Mouse (Mus musculus): Measurements from ENCODE around the gene Gstp2.
"Not testable (repeated sequence)": the region's sequence is repeated elsewhere in the genome, so short reads cannot be mapped to it uniquely, and the experiment has no call there.

The Gstp2 gene

GRCm38 (mm10) chr19:4046866-4047254 is 1.0 kb upstream of the Gstp2 start:
- DNase-seq: no peak

GRCm38 (mm10) chr19:4044109-4044508 is 1.7 kb downstream of the Gstp2 start:
- not testable (repeated sequence) for DNase-seq

- DNase-seq: no peak
These were observed 3.7 kb downstream of the Gstp2 start for GRCm38 (mm10) chr19:4042124-4042523.

- DNase-seq: not testable (repeated sequence)
These were observed 4.3 kb downstream of the Gstp2 start for GRCm38 (mm10) chr19:4041500-4041899.

GRCm38 (mm10) chr19:4040941-4041340 is 4.9 kb downstream of the Gstp2 start:
- not testable (repeated sequence) for DNase-seq

- DNase-seq: peak; percentile 84
These were observed 8.0 kb downstream of the Gstp2 start, which contains the start of gene Gstp1 for GRCm38 (mm10) chr19:4037788-4038232. Gene Gstp1 (minus strand): TSS chr19:4037985.

- not testable (repeated sequence) for DNase-seq
These were observed 8.6 kb downstream of the Gstp2 start for GRCm38 (mm10) chr19:4037154-4037787.

GRCm38 (mm10) chr19:4036327-4037045 is 9.3 kb downstream of the Gstp2 start:
- DNase-seq: no peak

GRCm38 (mm10) chr19:4033742-4034141 is 12.1 kb downstream of the Gstp2 start:
- DNase-seq: no peak

GRCm38 (mm10) chr19:4033298-4033697 is 12.5 kb downstream of the Gstp2 start:
- DNase-seq: no peak

- DNase-seq: no peak
These were observed 13.2 kb downstream of the Gstp2 start for GRCm38 (mm10) chr19:4032668-4033067.

- no peak for DNase-seq
These were observed 18.2 kb downstream of the Gstp2 start for GRCm38 (mm10) chr19:4027576-4027975.

GRCm38 (mm10) chr19:4023185-4023584 is 22.6 kb downstream of the Gstp2 start:
- DNase-seq: no peak

- peak; percentile 63 for DNase-seq
These were observed 26.9 kb downstream of the Gstp2 start for GRCm38 (mm10) chr19:4018743-4019583.

GRCm38 (mm10) chr19:4017921-4018587 is 27.8 kb downstream of the Gstp2 start:
- DNase-seq: no peak

GRCm38 (mm10) chr19:4015635-4016034 is 30.2 kb downstream of the Gstp2 start:
- no peak for DNase-seq

- DNase-seq: no peak
These were observed 31.0 kb downstream of the Gstp2 start for GRCm38 (mm10) chr19:4014802-4015201.

- DNase-seq: no peak
These were observed 32.8 kb downstream of the Gstp2 start for GRCm38 (mm10) chr19:4013066-4013465.

GRCm38 (mm10) chr19:4012432-4013022 is 33.3 kb downstream of the Gstp2 start, which contains the start of gene Ndufv1:
Gene Ndufv1 (minus strand): TSS chr19:4012806.
- DNase-seq: peak; percentile 96

GRCm38 (mm10) chr19:4011086-4011485 is 34.7 kb downstream of the Gstp2 start:
- DNase-seq: no peak

GRCm38 (mm10) chr19:4005971-4006370 is 39.9 kb downstream of the Gstp2 start:
- DNase-seq: no peak

GRCm38 (mm10) chr19:4005091-4005490 is 40.7 kb downstream of the Gstp2 start:
- no peak for DNase-seq

All from right cerebral cortex, postnatal 14 days (tissue).